Mouse (Mus musculus): ENCODE data around the gene Gpr39.

DNA sequence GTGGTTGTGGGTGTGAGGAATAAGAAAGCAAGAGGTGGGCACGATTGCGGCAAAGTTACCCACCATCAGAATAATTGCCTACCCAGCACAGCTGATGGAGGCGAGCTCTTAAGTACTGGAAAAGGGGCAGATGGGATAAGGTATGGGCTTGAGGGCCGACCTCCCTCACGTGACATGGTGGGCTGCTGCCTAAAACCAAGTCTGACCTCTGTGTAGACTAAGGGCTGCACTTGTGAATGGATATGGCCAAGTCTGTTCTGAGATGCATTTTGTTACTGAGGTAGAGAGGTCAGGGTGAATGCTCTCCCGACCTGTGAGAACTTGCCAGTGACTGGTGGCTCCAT, 53.7 kb downstream of the Gpr39 start:
- TF ChIP-seq USF1 (IDR thresholded peaks at IDR 0.05; ENCODE audit: low read depth) (no peak), CTCF (IDR thresholded peaks at IDR 0.05; ENCODE audit: control insufficient read depth, insufficient read depth, insufficient read length) (no peak)
